Mouse (Mus musculus): ENCODE data around the gene Mccc2.

- TF ChIP-seq CTCF (IDR thresholded peaks at IDR 0.05; ENCODE audit: low read depth) (no peak), EP300 (IDR thresholded peaks at IDR 0.05; ENCODE audit: low read depth) (no peak)
These were observed 74.8 kb downstream of the Mccc2 start for GRCm38 (mm10) chr13:99940601-99941000.

Measured in liver, embryonic 14.5 days (tissue).